Mouse (Mus musculus): ENCODE results near the gene Mmp3.
"Not testable (repeated sequence)": the region's sequence is repeated elsewhere in the genome, so short reads cannot be mapped to it uniquely, and the experiment has no call there.

Gene Mmp3

DNA sequence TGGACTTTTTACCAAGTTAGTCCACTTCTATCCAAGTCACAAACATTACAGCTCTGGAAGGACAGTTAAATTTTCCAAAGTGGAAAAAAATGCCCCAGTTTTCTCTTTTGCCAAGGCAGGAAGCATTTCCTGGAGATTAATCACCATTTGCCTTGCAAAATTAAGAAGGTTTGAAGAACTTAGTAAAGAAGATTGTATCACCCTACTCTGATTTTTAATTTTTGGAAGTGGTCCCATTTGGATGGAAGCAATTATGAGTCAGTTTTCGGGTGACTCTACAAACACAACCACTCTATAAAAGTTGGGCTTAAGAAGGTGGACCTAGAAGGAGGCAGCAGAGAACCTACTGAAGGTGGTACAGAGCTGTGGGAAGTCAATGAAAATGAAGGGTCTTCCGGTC is at the start of gene Mmp3:
Gene Mmp3, plus strand, starts transcription at position 301 of the 400 bp plus-strand sequence.
- in situ Hi-C loops (cut with MseI, MboI), result no loop called here

DNA sequence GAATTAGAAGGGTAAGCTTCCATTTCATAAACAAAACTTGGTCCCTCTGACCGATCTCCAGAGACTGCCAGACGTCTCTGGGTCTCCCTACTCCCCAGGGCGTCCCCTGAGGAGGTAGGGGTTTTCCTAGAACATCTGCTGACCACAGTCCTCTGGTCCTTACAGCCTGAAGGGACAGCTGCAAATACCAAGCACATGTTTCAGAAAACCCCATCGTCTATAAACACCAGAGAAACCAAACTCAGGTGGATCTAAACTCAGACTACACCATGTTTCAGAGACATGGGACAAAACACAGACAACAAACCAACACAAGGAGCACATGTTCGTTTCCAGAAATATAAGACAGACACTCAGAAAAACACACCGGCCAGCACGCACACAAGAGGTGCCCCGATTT is 49.1 kb upstream of the Mmp3 start:
- in situ Hi-C loops (cut with MseI, MboI), result not testable (repeated sequence)

DNA sequence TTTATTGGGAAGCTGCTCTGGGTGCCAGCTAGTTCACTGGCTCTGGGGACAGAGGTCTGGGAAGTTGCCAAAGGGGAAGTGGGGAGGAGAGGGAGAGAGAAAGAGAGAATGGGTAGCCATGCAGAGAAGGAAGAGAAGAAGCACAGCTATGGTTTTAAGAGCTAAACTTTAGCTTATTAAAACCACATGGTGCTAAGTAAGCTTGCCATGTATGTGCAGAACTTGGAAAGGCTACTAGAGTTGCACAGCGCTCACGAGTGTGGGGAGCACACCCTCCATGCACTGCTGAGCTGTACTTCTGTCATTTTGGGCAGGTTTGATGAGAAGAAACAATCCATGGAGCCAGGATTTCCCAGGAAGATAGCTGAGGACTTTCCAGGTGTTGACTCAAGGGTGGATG is 7.7 kb downstream of the Mmp3 start:
- in situ Hi-C loops (cut with MseI, MboI), result no loop called here

DNA sequence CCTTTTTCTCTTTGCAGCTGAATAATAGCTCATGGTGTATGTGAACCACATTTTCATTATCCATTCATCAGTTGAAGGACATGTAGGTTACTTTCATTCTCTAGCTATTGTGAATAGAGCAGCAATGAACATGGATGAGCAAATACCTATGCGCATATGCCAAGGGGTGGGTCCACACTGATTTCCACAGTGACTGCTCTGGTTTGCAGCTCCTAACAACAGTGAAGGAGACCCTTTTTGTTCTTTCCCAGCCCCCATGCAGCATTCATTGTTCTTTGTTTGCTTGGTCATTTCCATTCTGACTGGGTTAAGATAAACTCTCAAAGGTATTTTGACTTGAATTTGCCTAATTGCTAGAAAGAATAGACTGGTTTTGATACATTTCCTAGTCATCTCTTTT is 24.6 kb downstream of the Mmp3 start:
- in situ Hi-C loops (cut with MseI, MboI), result no loop called here

DNA sequence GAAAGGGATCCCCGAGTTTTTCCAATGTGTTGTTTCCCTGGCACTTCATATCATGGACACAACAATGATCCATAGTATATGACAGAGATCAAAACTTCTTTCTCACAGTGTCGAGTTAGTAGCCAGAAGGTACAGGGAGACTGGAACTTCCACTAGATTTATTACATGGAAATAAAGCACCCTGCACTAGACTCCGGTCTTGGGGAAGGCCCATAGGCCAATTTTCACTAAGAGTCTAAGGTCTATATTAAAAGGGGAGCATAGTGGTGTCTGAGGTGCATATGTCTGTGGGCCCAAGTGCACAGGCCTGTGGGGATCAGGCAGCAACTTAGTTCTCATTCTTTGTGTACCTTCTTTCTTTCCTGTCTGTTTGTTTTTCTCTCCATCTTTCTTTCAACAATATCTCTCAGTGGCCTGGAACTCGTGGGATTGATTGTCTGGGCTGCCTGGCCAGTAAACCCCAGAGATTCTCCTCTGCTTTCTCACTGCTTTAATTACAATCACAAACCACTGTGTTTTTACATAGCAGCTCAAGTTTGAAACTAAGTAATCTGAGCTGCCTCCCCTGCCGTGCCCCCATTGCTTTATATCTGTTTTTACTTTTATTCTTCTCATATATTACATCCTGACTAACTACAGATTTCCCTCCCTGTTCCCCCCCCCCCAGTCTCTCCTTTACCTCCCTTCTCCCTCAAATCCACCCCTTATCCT is 38.2 kb downstream of the Mmp3 start:
- in situ Hi-C loops (cut with MseI, MboI), result no loop called here

DNA sequence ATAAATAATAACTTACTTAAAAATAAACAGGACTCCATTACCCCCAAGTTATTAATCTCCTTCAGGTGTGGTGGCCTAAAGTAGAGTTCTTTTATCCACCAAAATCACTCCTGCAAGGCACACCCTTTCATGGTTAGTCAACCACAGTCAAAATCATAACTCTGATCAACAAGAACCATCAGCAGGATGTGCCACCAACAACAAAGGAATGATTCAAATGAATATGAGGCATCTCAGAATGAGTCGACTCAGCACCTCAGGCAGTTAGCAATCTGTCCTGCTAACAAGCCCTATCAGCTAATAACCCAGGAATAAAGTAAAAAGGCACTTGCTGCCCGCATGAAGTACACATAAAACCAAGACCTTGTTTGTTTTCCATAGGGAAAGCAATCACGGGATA is 55.5 kb downstream of the Mmp3 start:
- in situ Hi-C loops (cut with MseI, MboI), result no loop called here

DNA sequence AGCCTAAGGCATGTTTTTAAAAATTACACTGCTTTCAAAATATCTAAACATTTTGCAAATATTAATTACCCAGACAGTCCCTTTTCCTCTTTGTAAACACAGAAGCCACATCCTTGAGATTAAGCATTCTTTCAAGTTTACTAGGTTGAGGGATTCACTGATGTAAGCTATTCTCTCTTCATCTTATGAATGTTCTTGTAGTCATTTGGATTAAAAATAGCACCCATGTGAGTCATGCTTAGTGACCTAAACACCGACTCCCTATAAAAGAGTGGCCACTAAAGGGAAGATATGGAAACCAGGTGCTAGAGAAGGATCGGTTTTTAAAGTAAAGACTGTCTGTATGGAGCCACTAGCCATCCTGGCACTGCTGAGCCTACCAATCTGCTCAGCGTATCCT is 56.4 kb downstream of the Mmp3 start, which contains the start of gene Mmp10:
Gene Mmp10, plus strand, starts transcription at position 302 of the 400 bp plus-strand sequence.
- in situ Hi-C loops (cut with MseI, MboI), result no loop called here
